Mouse (Mus musculus): ENCODE results near the gene Agmat.
A peak's percentile ranks its signal among the peaks of the same experiment; 100 is the strongest.

Agmat gene

GRCm38 (mm10) chr4:141779828-141780227 lies 33.4 kb downstream of the Agmat start:
- no peak for DNase-seq (ENCODE audit: low read depth, low spot score)

- DNase-seq (ENCODE audit: low read depth, low spot score), result no peak
Measured at GRCm38 (mm10) chr4:141781201-141781985, 34.9 kb downstream of the Agmat start.

DNA sequence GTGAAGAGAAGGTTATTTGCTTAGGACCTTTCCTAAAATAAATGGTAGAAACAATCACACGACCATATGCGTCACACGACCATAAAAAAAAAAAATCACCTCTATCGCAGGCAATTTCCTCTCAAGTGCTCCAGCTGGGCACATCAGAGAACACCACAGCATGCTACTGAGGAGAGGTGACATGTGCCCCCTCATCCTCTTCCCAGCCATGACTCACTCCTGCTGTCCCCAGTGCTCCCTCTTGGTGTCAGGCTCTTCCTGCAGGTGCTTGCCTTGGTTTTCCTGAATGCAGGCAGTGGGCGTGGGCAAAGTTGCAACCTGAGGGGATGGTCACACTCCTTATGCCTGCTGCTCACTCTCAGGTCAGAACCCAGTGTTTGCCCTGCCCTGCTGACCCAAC lies 38.4 kb downstream of the Agmat start:
- no peak for DNase-seq (ENCODE audit: low read depth, low spot score)

DNA sequence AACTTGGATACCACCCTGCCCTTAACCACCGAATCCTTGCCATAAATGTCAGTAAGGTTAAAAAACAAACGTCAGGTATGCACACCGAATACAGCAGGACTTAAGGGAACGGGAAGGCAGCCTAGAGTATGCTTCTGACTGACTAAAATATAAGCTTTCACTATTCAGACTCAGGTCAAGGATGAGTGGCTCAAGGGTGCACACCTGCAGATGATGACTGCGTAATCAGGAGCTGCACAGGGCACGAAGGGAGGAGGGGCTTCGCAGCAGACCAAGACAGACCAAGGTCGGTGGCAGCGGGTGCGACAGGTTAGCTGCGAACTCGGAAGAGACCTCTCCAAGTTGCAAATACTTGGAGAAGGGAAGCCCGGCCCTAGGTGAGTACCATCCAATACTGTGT lies 39.7 kb downstream of the Agmat start:
- no peak for DNase-seq (ENCODE audit: low read depth, low spot score)

DNA sequence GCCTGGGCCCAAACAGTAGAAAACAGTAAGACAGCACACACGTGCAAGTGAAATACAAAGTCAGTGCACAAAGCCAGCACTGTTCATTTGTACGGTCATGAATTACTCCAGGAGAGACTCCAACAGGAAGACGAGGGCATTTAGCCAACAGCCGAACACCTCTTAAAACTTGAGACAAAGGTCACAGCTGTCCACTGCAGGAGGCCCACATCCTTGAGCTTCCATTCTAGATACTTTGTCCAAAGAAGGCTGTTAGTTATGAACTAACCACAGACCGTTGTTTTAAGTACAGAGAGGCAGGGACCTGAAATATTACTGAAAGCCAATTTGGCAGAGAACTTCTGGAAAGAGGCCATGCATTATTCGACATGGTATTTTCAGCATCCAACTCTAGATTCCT lies 40.6 kb downstream of the Agmat start:
- no peak for DNase-seq (ENCODE audit: low read depth, low spot score)

DNA sequence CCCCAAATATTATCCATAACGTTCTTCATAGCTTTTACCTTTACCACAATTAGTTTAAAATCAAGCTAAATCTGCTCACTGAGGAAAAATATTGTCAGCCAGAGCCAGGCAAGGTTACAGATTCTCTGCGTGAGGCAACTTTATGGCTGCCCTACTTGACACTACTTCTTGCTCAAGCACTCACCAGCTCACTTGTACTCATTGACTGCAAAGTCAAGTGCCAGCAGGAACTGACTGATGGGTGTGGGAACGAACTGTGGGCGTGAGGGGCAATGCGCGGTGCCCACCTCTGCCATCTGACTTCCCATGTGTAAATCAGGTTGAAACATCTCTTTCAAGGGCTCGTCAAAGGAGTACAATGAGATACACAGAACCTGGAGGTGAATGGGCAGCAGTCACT lies 41.0 kb downstream of the Agmat start:
- DNase-seq (ENCODE audit: low read depth, low spot score), result no peak

GRCm38 (mm10) chr4:141789564-141790218 lies 43.2 kb downstream of the Agmat start:
- no peak for DNase-seq (ENCODE audit: low read depth, low spot score)

GRCm38 (mm10) chr4:141790524-141790990 lies 44.1 kb downstream of the Agmat start, which contains the start of gene Dnajc16:
TSS of gene Dnajc16 (minus strand) at chr4:141790931.
- peak; percentile 98 for DNase-seq (ENCODE audit: low read depth, low spot score)

DNA sequence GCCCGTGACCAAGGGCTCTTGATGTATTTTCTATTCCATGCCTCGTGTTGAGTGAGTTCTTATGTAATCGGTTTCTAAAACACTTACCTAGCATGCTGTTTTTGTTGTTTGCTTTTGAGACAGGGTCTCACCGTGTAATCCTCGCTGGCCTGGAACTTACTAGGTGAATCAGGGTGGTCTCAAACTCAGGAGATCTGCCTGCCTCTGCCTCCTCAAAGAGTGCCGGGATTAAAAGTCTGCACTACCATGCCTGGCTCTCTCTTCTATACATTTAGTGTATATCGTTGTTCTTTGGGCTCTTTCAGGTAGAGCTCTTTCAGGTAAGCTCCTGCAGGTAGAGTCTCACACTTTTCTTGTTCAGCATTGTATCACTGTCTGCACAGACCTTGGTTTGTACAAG lies 45.0 kb downstream of the Agmat start:
- no peak for DNase-seq (ENCODE audit: low read depth, low spot score)

DNA sequence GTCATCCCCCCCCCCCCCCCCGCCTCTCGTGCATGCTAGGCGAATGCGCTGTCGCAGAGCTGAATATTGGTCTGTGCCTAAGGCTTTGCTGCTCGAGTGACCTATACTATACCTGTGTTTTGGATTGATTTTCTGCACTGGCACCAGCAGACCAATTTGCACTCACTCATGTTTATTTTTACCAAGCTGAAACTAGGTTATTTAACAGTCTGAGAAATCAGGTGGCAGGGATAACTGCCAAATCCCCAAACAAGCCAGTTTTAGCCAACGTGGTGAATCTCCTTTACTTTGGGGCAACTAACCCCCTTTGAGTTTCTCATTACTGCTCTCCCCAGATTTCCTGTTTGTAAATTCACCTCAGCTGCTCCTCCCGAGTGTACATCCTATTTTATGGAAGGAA lies 45.5 kb downstream of the Agmat start:
- no peak for DNase-seq (ENCODE audit: low read depth, low spot score)

DNA sequence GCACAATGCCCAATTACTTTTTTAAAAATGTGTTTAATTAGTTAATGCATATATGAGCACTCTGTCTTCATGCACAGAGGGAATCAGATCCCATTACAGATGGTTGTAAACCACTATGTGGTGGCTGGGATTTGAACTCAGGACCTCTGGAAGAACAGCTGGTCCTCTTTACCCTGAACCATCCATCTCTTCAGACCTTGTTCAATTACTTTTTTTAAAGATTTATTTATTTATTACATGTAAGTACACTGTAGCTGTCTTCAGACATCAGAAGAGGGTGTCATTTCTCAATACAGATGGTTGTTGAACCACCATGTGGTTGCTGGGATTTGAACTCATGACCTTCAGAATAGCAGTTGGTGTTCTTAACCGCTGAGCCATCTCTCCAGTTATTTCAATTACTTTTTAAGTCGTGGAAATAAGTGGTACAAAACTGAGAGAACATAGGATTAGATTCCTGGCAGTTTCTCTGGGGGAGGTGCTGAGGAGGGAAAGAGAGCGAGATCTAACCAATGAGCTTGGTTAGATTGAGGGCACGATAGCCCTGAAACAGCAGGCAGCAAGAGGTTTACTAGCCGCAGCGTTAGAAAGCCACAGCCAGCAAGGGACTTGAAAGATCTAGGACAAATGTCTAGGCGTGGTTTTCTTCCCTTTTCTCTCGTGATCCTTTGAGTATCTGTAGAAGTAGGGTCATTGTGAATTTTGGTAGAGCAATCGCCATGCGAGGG lies 46.2 kb downstream of the Agmat start:
- no peak for DNase-seq (ENCODE audit: low read depth, low spot score)

DNA sequence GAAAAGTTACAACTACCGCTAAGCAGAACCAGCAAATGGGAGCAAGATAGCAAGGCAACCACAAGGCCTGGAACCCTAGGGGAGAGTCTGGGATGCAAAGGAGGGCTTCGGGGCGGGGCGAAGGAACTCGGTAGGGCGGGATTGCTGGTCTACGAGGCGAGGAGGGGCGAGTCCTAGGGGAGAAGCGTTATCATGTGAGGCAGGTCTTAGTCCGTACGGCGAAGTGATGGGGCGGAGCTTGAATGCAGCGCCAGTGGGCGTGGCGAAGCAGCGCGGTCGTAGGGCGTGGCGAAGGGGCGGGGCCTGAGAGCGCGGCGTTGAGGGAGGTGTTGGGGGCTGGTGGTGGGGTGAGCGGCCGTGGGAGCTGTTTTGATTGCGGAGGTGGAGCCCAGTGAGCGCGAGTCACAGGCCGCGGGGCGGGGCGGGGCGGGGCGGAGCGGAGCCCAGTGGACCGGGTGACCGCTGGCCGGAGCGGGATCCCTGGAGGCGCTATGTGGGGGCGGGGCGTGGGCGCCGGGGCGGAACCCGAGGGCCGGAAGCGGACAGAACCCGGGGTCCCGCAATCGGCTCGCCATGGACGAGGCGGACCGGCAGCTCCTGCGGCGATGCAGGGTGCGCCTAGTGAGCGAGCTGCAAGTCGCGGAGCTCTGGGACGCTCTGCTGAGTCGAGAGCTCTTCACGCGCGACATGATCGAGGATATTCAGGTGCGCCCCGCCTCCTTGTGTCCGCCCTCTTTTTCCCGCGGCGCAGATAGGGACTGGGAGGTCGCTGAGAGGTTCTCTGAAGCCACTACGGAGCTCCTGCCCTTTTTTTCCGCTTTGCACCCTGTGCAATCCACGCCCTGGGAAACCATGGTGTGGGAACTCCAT lies 47.0 kb downstream of the Agmat start, which contains the start of gene Casp9:
Casp9 (plus strand) TSS at position 331 of the 870 bp plus-strand sequence.
- DNase-seq (ENCODE audit: low read depth, low spot score), result peak; percentile 94

DNA sequence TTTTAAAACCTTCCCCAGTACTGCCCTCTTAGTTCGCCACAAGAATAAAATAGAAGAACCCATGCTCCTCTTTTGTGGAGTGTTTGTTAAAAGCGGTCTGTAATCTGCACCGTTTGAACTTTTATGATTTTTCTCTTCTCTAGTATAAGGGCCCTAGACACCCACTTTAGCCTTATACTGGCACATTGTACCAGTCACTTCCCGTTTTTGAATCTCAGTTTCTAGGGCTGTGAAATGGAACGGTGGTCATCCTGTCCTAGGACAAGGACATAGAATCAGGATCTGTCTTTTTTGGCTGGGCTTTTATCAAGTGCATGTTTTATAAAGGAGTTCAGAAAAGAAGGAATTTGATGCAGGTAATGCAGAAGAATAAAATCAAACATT lies 47.7 kb downstream of the Agmat start:
- DNase-seq (ENCODE audit: low read depth, low spot score), result no peak

DNA sequence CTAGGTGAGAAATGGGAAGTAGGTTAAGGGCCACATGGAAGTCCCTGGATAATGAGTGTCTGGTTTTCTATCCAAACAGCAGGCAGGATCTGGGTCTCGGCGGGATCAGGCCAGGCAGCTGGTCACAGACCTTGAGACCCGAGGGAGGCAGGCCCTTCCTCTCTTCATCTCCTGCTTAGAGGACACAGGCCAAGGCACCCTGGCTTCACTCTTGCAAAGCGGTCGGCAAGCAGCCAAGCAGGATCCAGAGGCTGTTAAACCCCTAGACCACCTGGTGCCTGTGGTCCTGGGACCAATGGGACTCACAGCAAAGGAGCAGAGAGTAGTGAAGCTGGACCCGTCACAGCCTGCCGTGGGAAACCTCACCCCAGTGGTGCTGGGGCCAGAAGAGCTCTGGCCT lies 49.9 kb downstream of the Agmat start:
- no peak for DNase-seq (ENCODE audit: low read depth, low spot score)

DNA sequence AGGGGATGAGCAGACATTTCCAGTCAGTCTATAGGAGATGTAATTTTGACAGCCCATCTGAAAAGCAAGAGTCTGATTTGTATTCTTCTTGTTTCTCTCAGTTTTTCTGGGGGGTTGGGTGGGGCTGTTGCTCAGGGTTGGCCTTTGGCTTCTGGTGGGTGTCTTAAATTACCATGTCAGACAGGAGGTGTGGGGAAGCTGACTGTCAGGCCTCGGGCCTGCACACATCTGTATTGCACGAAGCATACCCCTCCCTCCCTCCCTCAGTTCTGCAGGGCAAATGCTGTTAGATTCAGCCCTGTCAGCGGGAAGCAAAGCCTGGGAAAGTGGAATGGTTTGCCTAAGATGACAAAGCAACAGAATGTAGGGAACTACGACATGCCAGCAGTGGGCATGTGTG lies 50.5 kb downstream of the Agmat start:
- DNase-seq (ENCODE audit: low read depth, low spot score), result no peak

DNA sequence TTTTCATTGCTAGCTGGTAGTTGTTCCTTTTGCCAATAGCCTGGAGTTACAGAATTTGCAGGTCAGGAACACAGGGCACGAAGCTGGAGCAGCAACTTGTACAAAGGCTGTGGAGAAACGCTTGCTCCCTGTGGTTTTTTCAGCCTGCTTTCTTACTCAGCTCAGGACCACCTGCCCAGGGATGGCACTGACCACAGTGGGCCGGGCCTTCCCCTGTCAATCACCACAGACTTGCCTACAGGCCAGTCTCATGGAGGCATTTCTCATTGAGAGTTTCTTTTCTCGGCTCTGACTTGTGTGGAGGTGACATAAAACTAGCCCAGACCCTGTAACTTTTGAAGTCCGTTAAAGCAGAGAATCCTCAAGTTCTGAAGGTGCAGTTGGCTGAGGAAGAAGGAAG lies 51.1 kb downstream of the Agmat start:
- DNase-seq (ENCODE audit: low read depth, low spot score), result no peak

GRCm38 (mm10) chr4:141804105-141804504 lies 57.6 kb downstream of the Agmat start:
- DNase-seq (ENCODE audit: low read depth, low spot score), result no peak

DNA sequence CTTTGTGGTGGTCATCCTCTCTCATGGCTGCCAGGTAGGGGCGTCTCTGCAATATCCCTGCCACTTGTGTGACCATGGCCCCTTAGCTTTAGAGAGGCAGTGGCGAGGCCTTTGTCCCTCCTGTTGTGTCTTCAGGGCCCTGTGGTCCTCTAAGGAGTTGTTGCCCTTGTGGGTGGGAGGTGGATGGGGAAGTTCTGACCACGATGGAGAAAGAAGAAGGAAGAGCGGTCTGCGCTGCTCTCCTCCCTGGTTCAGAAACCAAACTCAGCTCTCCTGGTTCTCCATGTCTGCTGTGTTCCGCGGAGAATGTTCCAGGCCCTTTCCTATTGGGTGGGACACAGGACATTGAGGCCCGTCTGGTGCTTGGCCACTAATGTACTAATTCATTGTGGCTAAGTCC lies 59.4 kb downstream of the Agmat start:
- no peak for DNase-seq (ENCODE audit: low read depth, low spot score)

Data from WW6 (cell line).